In genomic region chr2:172934891-172935740, GRCm38 (mm10) we compare ENCODE assay signal across 8 mouse cellular contexts. TPM values are rescaled to one million over a fixed set of nuclear protein-coding genes. Genes with fewer than 3 reads are reported as not detected.
DNase-seq lines count a peak whose midpoint lies in the region; ATAC-seq and TF ChIP-seq lines count a peak whose summit lies in the region.

No protein-coding gene starts in this region.

- H3K9me3 ChIP-seq in hindbrain, embryonic 13.5 days = no peaks in the 10 kb centered on the region
- H3K9me3 ChIP-seq in midbrain, embryonic 13.5 days = no peaks in the 10 kb centered on the region

- peaks cover 92% of the 10 kb centered on the region for H3K27me3 ChIP-seq in hindbrain, embryonic 13.5 days
- H3K27me3 ChIP-seq in midbrain, embryonic 13.5 days = peaks cover 81% of the 10 kb centered on the region

- H3K4me2 ChIP-seq in hindbrain, embryonic 13.5 days = peak overlapping the region; percentile 36
- H3K4me2 ChIP-seq in midbrain, embryonic 13.5 days (replicated peaks) = peak overlapping the region; percentile 56

- peaks cover 68% of the 10 kb centered on the region for H3K4me1 ChIP-seq in hindbrain, embryonic 13.5 days (replicated peaks)
- peaks cover 69% of the 10 kb centered on the region for H3K4me1 ChIP-seq in midbrain, embryonic 13.5 days (replicated peaks)

- no peak for TF ChIP-seq CTCF in gastrocnemius, adult 2 months (IDR thresholded peaks at IDR 0.05)

- no peak overlapping the region for H3K27ac ChIP-seq in gastrocnemius, adult 2 months
- H3K27ac ChIP-seq in hindbrain, embryonic 13.5 days = peak overlapping the region; percentile 44; the same call in 1 of the 2 replicates
- H3K27ac ChIP-seq in midbrain, embryonic 13.5 days = peak overlapping the region; percentile 67

- peak; percentile 13; the same call in 1 of the 2 replicates for ATAC-seq in hindbrain, embryonic 13.5 days (ENCODE audit: low FRiP score)
- peak; percentile 44 for ATAC-seq in midbrain, embryonic 13.5 days
- ATAC-seq in activated CD4-positive, CD25-positive, alpha-beta regulatory T cell, adult 4 months = no peak
- ATAC-seq in CD4-positive, CD25-positive, alpha-beta regulatory T cell, adult 4 months = no peak

- 0 out of 2 replicates have a peak overlapping the region, but pooled peaks have one; percentile 9 for H3K4me3 ChIP-seq in gastrocnemius, adult 2 months
- H3K4me3 ChIP-seq in hindbrain, embryonic 13.5 days = peak overlapping the region; percentile 19
- peak overlapping the region; percentile 11; the same call in 1 of the 2 replicates for H3K4me3 ChIP-seq in midbrain, embryonic 13.5 days (replicated peaks)

- H3K36me3 ChIP-seq in hindbrain, embryonic 13.5 days = no peaks in the 10 kb centered on the region
- H3K36me3 ChIP-seq in midbrain, embryonic 13.5 days = no peaks in the 10 kb centered on the region

- peak; percentile 46 for DNase-seq in gastrocnemius, adult 2 months
- no peak for DNase-seq in gastrocnemius, adult 18-20 months (ENCODE audit: low spot score)
- DNase-seq in adrenal gland, postnatal 36 days = peak; percentile 36 to 53
- no peak for DNase-seq in natural killer cell, adult 2 months (ENCODE audit: low spot score in 2 of 2)

- peak overlapping the region; percentile 49 for H3K9ac ChIP-seq in hindbrain, embryonic 13.5 days
- 0 out of 2 replicates have a peak overlapping the region, but pooled peaks have one; percentile 1 for H3K9ac ChIP-seq in midbrain, embryonic 13.5 days (replicated peaks)

- intact Hi-C loops in gastrocnemius, adult 2 months (cut with DNase I) = no loop called here

- 3% methylated on average over 30 of the region's 30 CpGs for WGBS in hindbrain, embryonic 13.5 days
- WGBS in midbrain, embryonic 13.5 days = 3% methylated on average over 30 of the region's 30 CpGs

RNA-seq across cellular contexts. Expression of gene Bmp7, which starts 5.0 kb away (rescaled TPM):
- under 1 TPM; 0.23 to 0.45 TPM for total RNA-seq in gastrocnemius, adult 2 months (2021)
- total RNA-seq in gastrocnemius, adult 18-20 months (2021) = under 1 TPM; 0.45 to 0.68 TPM
- 10 to 100 TPM; 30.1 to 68.2 TPM for total RNA-seq in adrenal gland, postnatal 36 days (2021)
- polyA plus RNA-seq in hindbrain, embryonic 13.5 days (2015; fragmentation: Nextera tagmentation; extraction: Ambion mirVana) = 12.4 and 12.5 TPM in 2 replicates
- 9.1 and 12.6 TPM in 2 replicates for polyA plus RNA-seq in midbrain, embryonic 13.5 days (2015; fragmentation: Nextera tagmentation; extraction: Ambion mirVana)
- polyA plus RNA-seq in activated CD4-positive, CD25-positive, alpha-beta regulatory T cell, adult 4 months (2017; shearing (Covaris generic)) = 10 to 100 TPM; 11.5 to 17.0 TPM
- polyA plus RNA-seq in CD4-positive, CD25-positive, alpha-beta regulatory T cell, adult 4 months (2017; shearing (Covaris generic)) = 10 to 100 TPM; 11.6 to 18.9 TPM

RNA-seq across cellular contexts. Expression of gene Spo11, which starts 42.4 kb away (rescaled TPM):
- total RNA-seq in gastrocnemius, adult 2 months (2021) = not detected
- total RNA-seq in gastrocnemius, adult 18-20 months (2021) = not detected
- total RNA-seq in adrenal gland, postnatal 36 days (2021) = not detected
- 0.79 and 0.87 TPM in 2 replicates for polyA plus RNA-seq in hindbrain, embryonic 13.5 days (2015; fragmentation: Nextera tagmentation; extraction: Ambion mirVana)
- polyA plus RNA-seq in midbrain, embryonic 13.5 days (2015; fragmentation: Nextera tagmentation; extraction: Ambion mirVana) = 0.53 and 0.61 TPM in 2 replicates
- polyA plus RNA-seq in activated CD4-positive, CD25-positive, alpha-beta regulatory T cell, adult 4 months (2017; shearing (Covaris generic)) = 1 to 10 TPM; 3.5 to 5.2 TPM
- polyA plus RNA-seq in CD4-positive, CD25-positive, alpha-beta regulatory T cell, adult 4 months (2017; shearing (Covaris generic)) = 1 to 10 TPM; 3.3 to 3.8 TPM

Comparison
In these comparisons a context has a peak if more than half of its experiments do, and no peak if none do; other contexts are left out.
1. DNase-seq: peak in gastrocnemius, adult 2 months (single experiment) and adrenal gland, postnatal 36 days (2 of 2); none in gastrocnemius, adult 18-20 months (single experiment) and natural killer cell, adult 2 months (0 of 2).
2. ATAC-seq: peak in hindbrain, embryonic 13.5 days (single experiment) and midbrain, embryonic 13.5 days (single experiment); none in activated CD4-positive, CD25-positive, alpha-beta regulatory T cell, adult 4 months (single experiment) and CD4-positive, CD25-positive, alpha-beta regulatory T cell, adult 4 months (single experiment).
3. Peak in every context shown above with its lines, with median percentiles within 50 percentile points of each other: H3K4me3 ChIP-seq.